Mouse (Mus musculus) heart, embryonic 13.5 days (tissue): ENCODE data around the gene Ehbp1l1. TPM values are rescaled to one million over a fixed set of nuclear protein-coding genes. Genes with fewer than 3 reads are reported as not detected.
A peak's percentile ranks its signal among the peaks of the same experiment; 100 is the strongest.

Experiments
- ATAC-seq: fragments of 200-750 bp; cut with Nextera tagmentation; 2 replicates; pipeline ENCODE4 v1.8.0; 2017; ENCODE audit warnings: moderate TSS enrichment; ENCODE audit not compliant: insufficient number of reproducible peaks, low FRiP score, low TSS enrichment; ENCODE audit errors: extremely low read depth
- H3K27ac ChIP-seq: fragments of 300-500 bp; sonication (generic); replicated peaks from 2 replicates; pipeline ENCODE4 v1.5.1; 2015; ENCODE audit warnings: moderate library complexity, mild to moderate bottlenecking, inconsistent platforms
- H3K27me3 ChIP-seq: fragments of 300-500 bp; sonication (generic); replicated peaks from 2 replicates; pipeline ENCODE4 v1.6.1; 2015; ENCODE audit warnings: mild to moderate bottlenecking, inconsistent platforms
- H3K36me3 ChIP-seq: fragments of 300-500 bp; sonication (generic); 2 replicates; pipeline ENCODE4 v1.6.1; 2015; ENCODE audit warnings: mild to moderate bottlenecking, inconsistent platforms
- H3K4me1 ChIP-seq: fragments of 300-500 bp; sonication (generic); 2 replicates; pipeline ENCODE4 v1.6.1; 2015; ENCODE audit warnings: inconsistent platforms
- H3K4me2 ChIP-seq: fragments of 300-500 bp; sonication (generic); 2 replicates; pipeline ENCODE4 v1.6.1; 2015; ENCODE audit warnings: inconsistent platforms, mild to moderate bottlenecking, moderate library complexity
- H3K4me3 ChIP-seq: fragments of 300-500 bp; sonication (generic); 2 replicates; pipeline ENCODE4 v1.5.1; 2015; ENCODE audit warnings: moderate library complexity, mild to moderate bottlenecking, inconsistent platforms
- H3K9ac ChIP-seq: fragments of 300-500 bp; sonication (generic); 2 replicates; pipeline ENCODE4 v1.6.1; 2015; ENCODE audit warnings: inconsistent platforms, mild to moderate bottlenecking, moderate library complexity
- H3K9me3 ChIP-seq: fragments of 300-500 bp; sonication (generic); 2 replicates; pipeline ENCODE4 v1.6.1; 2016; ENCODE audit warnings: inconsistent platforms
- WGBS: fragments of 180-500 bp; shearing (Covaris S2); methylation state at CpG from one replicate; pipeline ENCODE4 v1.1.7; 2015; ENCODE audit warnings: mixed read lengths; 5-methylcytosine and 5-hydroxymethylcytosine counted together
- microRNA-seq: library from miRNA; unstranded; fragments of <30 nt; microRNA quantifications from one replicate; pipeline ENCODE4, GENCODE M21; 2016
- polyA plus RNA-seq: library from polyadenylated mRNA; unstranded; fragments of >200 nt; fragmentation: Nextera tagmentation; extraction: Ambion mirVana; gene quantifications from 2 replicates; pipeline ENCODE4 v1.2.1, GENCODE M21; 2015

The Ehbp1l1 gene
- polyA plus RNA-seq, 1 experiment from 2014 or later: 85.9 TPM

DNA sequence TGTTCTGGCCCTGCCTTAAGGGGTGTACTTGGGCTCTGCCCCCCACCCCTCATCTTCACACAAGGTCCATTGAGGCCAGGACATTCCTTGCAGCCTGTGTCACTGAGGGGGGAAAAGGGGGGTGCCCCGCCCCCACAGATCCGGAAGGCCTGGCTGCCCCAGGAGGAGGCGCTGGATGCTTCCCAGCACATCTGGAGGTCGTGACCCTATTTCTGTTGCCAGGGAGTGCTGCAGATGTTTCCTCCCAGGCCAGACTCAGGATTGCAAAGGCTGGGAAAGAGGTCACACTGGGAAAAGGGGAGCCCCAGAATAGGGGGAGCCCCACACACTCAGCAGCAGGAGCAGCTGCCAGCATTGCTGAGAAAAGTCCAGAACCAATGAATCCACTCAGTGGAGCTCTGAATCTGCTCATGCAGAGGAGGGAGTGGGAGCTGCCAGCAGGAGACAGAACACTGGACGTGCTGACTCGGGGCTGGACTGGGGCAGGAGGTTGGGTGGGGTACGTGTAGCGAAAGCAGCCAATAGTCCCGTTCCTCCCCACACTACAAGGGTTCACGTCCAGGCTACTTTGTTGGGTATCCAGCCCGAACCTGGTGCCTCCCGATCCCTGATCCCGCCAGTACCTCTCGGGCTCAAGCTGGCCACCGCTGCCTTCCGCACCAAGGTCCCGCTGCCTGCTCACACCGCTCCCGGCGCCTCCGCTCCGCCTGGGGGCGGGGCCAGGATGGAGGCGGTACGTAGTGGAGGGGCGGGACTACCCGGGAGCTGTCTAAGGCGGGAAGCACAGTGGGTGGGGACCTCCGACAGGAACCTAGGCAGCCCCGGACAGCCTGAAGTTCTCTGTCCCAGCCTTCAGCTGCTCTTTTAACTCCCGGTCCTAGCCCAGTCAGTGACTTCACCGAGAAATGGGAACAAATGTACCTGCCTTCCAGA, 62.9 kb downstream of the Ehbp1l1 start, which contains the start of gene Sipa1:
Gene Sipa1, minus strand, starts transcription at position 727 of the 933 bp plus-strand sequence.
- 1% methylated on average over 32 of the region's 32 CpGs for WGBS

DNA sequence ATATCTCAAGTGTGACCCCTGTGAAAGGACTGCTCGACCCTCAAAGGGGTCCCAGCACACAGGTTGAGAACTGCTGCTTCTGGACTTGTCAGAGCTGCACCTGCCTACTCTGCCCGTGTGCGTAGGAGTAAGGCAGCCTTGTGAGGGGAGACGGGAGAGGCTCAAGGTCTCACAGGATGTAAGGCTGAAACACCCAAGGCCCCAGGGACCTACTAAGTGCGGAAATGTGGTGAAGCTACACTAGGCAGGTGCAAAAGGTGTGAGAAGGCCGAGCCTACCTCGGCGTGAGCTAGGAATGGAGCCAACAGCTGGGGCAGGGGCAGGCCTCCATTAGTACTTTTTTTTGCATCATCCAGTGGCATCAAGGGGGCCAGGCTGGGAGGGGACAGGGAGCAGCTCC, 63.8 kb downstream of the Ehbp1l1 start:
- Histone ChIP-seq H3K4me2 (peak overlapping the region; percentile 69), H3K4me1 (peaks cover 41% of the 10 kb centered on the region), H3K27me3 (no peaks in the 10 kb centered on the region), H3K36me3 (peaks cover 62% of the 10 kb centered on the region), H3K4me3 (peak overlapping the region; percentile 62), H3K27ac (peak overlapping the region; percentile 85), H3K9me3 (no peaks in the 10 kb centered on the region), H3K9ac (peak overlapping the region; percentile 78)
- 74% methylated on average over 8 of the region's 8 CpGs for WGBS
- no peak for ATAC-seq

More for the DNA sequence above, 62.9 kb downstream of the Ehbp1l1 start, which contains the start of gene Sipa1:
- Histone ChIP-seq H3K4me3 (peak within 1 kb of the TSS; percentile 62), H3K27ac (peak within 1 kb of the TSS; percentile 85), H3K9me3 (no peaks in the 10 kb centered on the region), H3K27me3 (no peaks in the 10 kb centered on the region), H3K4me1 (peaks cover 41% of the 10 kb centered on the region), H3K36me3 (peaks cover 62% of the 10 kb centered on the region), H3K4me2 (peak within 1 kb of the TSS; percentile 69), H3K9ac (peak within 1 kb of the TSS; percentile 78)
- peak; percentile 76 for ATAC-seq

DNA sequence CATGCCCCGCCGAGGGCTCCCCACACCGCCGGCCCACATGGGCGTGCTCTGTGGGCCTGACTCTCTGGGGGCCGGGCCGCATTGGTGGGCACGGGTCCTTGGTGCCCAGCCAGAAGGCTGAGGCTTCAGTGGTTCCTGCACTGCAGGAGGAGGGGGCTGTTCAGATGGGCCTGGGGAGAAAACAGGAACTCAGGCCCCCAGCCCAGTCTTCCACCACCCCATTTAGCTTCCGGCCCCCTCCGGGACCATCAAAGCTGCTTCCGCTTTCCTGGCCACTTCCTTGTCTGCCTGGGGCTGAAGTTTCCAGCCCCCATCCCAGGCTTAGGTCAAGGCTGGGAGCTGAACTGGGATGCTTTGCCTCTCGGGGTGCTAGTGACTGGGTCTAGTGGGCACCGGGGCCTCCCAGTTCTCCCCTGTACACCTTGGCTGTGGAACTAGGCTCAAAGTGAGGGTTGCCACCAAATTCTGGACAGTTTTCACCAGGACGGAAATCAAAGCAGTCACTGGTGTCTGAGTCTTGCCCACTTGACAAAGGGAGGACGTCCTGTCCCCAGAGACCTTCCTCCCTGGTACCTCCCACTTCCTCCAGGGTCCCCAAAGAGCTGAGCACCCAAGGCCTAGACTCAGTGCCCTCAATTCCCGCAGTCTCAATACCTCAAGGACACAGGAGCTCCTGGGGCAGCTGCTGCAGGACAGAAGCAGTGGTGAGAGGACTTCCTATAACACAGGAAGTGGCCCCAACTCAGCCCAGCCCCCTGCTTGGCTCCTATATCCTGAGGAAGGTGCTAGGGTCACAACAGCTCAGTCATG, 65.0 kb downstream of the Ehbp1l1 start:
- ATAC-seq: no peak
- Histone ChIP-seq H3K9ac (peak overlapping the region; percentile 78), H3K27ac (peak overlapping the region; percentile 85), H3K4me3 (peak overlapping the region; percentile 62), H3K4me1 (peaks cover 41% of the 10 kb centered on the region), H3K36me3 (peaks cover 62% of the 10 kb centered on the region), H3K9me3 (no peaks in the 10 kb centered on the region), H3K4me2 (peak overlapping the region; percentile 69), H3K27me3 (peaks cover 8% of the 10 kb centered on the region; the same call in 1 of the 2 replicates)
- WGBS: 67% methylated on average over 16 of the region's 16 CpGs

Small RNA genes within 50 kb of the gene (microRNA-seq; reads per million reads assigned to microRNA genes)
- not detected for gene Mir6987

Other genes with a start within 250 kb of the Ehbp1l1 start
- gene Mus81, start 237.9 kb downstream of the Ehbp1l1 start, polyA plus RNA-seq: 36.8 and 38.9 TPM in 2 replicates
- 1,825 and 1,925 TPM in 2 replicates for gene Cfl1, start 235.9 kb downstream of the Ehbp1l1 start, polyA plus RNA-seq
- gene 1700020D05Rik, start 222.5 kb downstream of the Ehbp1l1 start, polyA plus RNA-seq: not detected in 2 replicates
- gene Snx32, start 215.8 kb downstream of the Ehbp1l1 start, polyA plus RNA-seq: 13.5 and 14.8 TPM in 2 replicates
- 0.07 and 0.13 TPM in 2 replicates for gene Ovol1, start 165.7 kb downstream of the Ehbp1l1 start, polyA plus RNA-seq
- 2.2 and 2.7 TPM in 2 replicates for gene Ap5b1, start 158.3 kb downstream of the Ehbp1l1 start, polyA plus RNA-seq
- gene Rnaseh2c, start 124.4 kb downstream of the Ehbp1l1 start, polyA plus RNA-seq: 109 and 113 TPM in 2 replicates
- 31.0 and 31.5 TPM in 2 replicates for gene Kat5, start 116.1 kb downstream of the Ehbp1l1 start, polyA plus RNA-seq
- gene Rela, start 88.8 kb downstream of the Ehbp1l1 start, polyA plus RNA-seq: 35.9 and 37.4 TPM in 2 replicates
- gene Sipa1, start 62.6 kb downstream of the Ehbp1l1 start, polyA plus RNA-seq: 21.9 and 23.2 TPM in 2 replicates
- gene Map3k11, start 37.6 kb downstream of the Ehbp1l1 start, polyA plus RNA-seq: 23.2 and 24.0 TPM in 2 replicates
- 13.6 and 14.9 TPM in 2 replicates for gene Pcnx3, start 37.4 kb downstream of the Ehbp1l1 start, polyA plus RNA-seq
- 0.29 TPM in 1 of 2 replicates, not detected in the other for gene Kcnk7, start 21.9 kb downstream of the Ehbp1l1 start, polyA plus RNA-seq
- gene Fam89b, start 3.3 kb upstream of the Ehbp1l1 start, polyA plus RNA-seq: 79.7 and 82.6 TPM in 2 replicates
- gene Ltbp3, start 14.6 kb upstream of the Ehbp1l1 start, polyA plus RNA-seq: 22.5 and 24.7 TPM in 2 replicates
- 55.8 and 59.6 TPM in 2 replicates for gene Scyl1, start 45.1 kb upstream of the Ehbp1l1 start, polyA plus RNA-seq
- 27.4 and 29.0 TPM in 2 replicates for gene Frmd8, start 149.0 kb upstream of the Ehbp1l1 start, polyA plus RNA-seq
- gene Slc25a45, start 151.5 kb upstream of the Ehbp1l1 start, polyA plus RNA-seq: 3.7 and 4.2 TPM in 2 replicates
- gene Tigd3, start 167.8 kb upstream of the Ehbp1l1 start, polyA plus RNA-seq: 1.9 and 2.0 TPM in 2 replicates
- gene Dpf2, start 186.7 kb upstream of the Ehbp1l1 start, polyA plus RNA-seq: 98.1 and 104 TPM in 2 replicates
- 8.9 and 9.3 TPM in 2 replicates for gene Cdc42ep2, start 198.5 kb upstream of the Ehbp1l1 start, polyA plus RNA-seq
- 47.2 and 49.5 TPM in 2 replicates for gene Pola2, start 237.9 kb upstream of the Ehbp1l1 start, polyA plus RNA-seq